Mouse (Mus musculus) liver, embryonic 14.5 days (tissue): ENCODE measurements around the gene Bloc1s5. TPM values are rescaled to one million over a fixed set of nuclear protein-coding genes. Genes with fewer than 3 reads are reported as not detected.
"Not testable (repeated sequence)": the region's sequence is repeated elsewhere in the genome, so short reads cannot be mapped to it uniquely, and the experiment has no call there.

Experiments used
- ATAC-seq: fragments of 200-750 bp; cut with Nextera tagmentation; 2 replicates; pipeline ENCODE4 v1.8.0; 2017; ENCODE audit warnings: moderate number of reproducible peaks, mild to moderate bottlenecking, moderate library complexity; ENCODE audit not compliant: insufficient read depth
- DNase-seq, 3 experiments: peaks; one replicate each; pipeline ENCODE4 v3.0.0-alpha.2; 2012 to 2013; ENCODE audit warnings: low read depth in 3 of 3, low spot score in 3 of 3
- H3K27ac ChIP-seq: fragments of 300-500 bp; sonication (generic); 2 replicates; pipeline ENCODE4 v1.5.1; 2014; ENCODE audit warnings: moderate library complexity, mild to moderate bottlenecking, control low read depth, inconsistent platforms
- H3K27me3 ChIP-seq: fragments of 300-500 bp; sonication (generic); 2 replicates; pipeline ENCODE4 v1.6.1; 2014; ENCODE audit warnings: mild to moderate bottlenecking, low read length, moderate library complexity; ENCODE audit not compliant: control insufficient read depth, insufficient read depth
- H3K36me3 ChIP-seq: fragments of 300-500 bp; sonication (generic); replicated peaks from 2 replicates; pipeline ENCODE4 v1.6.1; 2014; ENCODE audit warnings: low read depth; ENCODE audit not compliant: control insufficient read depth, insufficient read depth
- H3K4me1 ChIP-seq, 2 experiments: fragments of 200-500 bp in 1 of 2; fragments of 300-500 bp in 1 of 2; sonication (generic) in 1 of 2; replicated peaks; 2 replicates each; pipeline ENCODE4 v1.6.1; 2012 to 2014; ENCODE audit warnings: antibody characterized with exemption in 1 of 2, inconsistent platforms in 1 of 2, low read length in 1 of 2; ENCODE audit not compliant: control insufficient read depth in 2 of 2, insufficient read depth in 2 of 2
- H3K4me2 ChIP-seq: fragments of 300-500 bp; sonication (generic); 2 replicates; pipeline ENCODE4 v1.6.1; 2014; ENCODE audit warnings: low read depth, mild to moderate bottlenecking, control low read depth, moderate library complexity
- H3K4me3 ChIP-seq, 2 experiments: fragments of 200-500 bp in 1 of 2; fragments of 300-500 bp in 1 of 2; sonication (generic) in 1 of 2; 2 replicates each; pipeline ENCODE4 v1.5.1; 2012 to 2014; ENCODE audit warnings: low read depth in 2 of 2, low read length in 2 of 2, mild to moderate bottlenecking in 2 of 2, control low read depth in 1 of 2, inconsistent platforms in 1 of 2, moderate library complexity in 1 of 2; ENCODE audit not compliant: insufficient read depth in 1 of 2
- H3K9ac ChIP-seq: fragments of 300-500 bp; sonication (generic); replicated peaks from 2 replicates; pipeline ENCODE4 v1.6.1; 2014; ENCODE audit warnings: mild to moderate bottlenecking, control low read depth, moderate library complexity
- H3K9me3 ChIP-seq: fragments of 300-500 bp; sonication (generic); 2 replicates; pipeline ENCODE4 v1.6.1; 2016; ENCODE audit warnings: low read length, mixed read lengths; ENCODE audit not compliant: control insufficient read depth
- CTCF ChIP-seq: IDR thresholded peaks from 2 replicates; pipeline ENCODE4 v1.5.1; 2016; ENCODE audit warnings: antibody characterized with exemption, low read depth, control low read depth
- EP300 ChIP-seq: IDR thresholded peaks from 2 replicates; pipeline ENCODE4 v1.6.1; 2016; ENCODE audit warnings: antibody characterized with exemption, low read depth
- WGBS: fragments of 180-500 bp; shearing (Covaris S2); extraction: QIAGEN DNeasy Blood & Tissue Kit; methylation state at CpG from one replicate; pipeline ENCODE4 v1.1.7; 2014; ENCODE audit not compliant: insufficient replicate concordance; 5-methylcytosine and 5-hydroxymethylcytosine counted together
- polyA plus RNA-seq, 2 experiments: library from polyadenylated mRNA; depleted of rRNA in 1 of 2; stranded (reverse) in 1 of 2; unstranded in 1 of 2; fragments of >200 nt; fragmentation: Nextera tagmentation in 1 of 2; extraction: Ambion mirVana in 1 of 2; gene quantifications; 2 replicates each; pipeline versions ENCODE4 v1.2.1 to v1.2.3; 2012 to 2014

Gene Bloc1s5
- polyA plus RNA-seq, 2 experiments: 3.6 to 10.4 TPM

- Histone ChIP-seq H3K9me3 (no peaks in the 10 kb centered on the region), H3K4me1 (peaks cover 0 to 5% of the 10 kb centered on the region in 2 experiments; a peak in 2 of 4 replicates), H3K36me3 (no peaks in the 10 kb centered on the region; the same call in 1 of the 2 replicates), H3K4me3 (no peak overlapping the region), H3K4me2 (no peak overlapping the region), H3K27me3 (no peaks in the 10 kb centered on the region), H3K27ac (no peak overlapping the region), H3K9ac (no peak overlapping the region)
- 72% methylated on average over 5 of the region's 5 CpGs for WGBS
- TF ChIP-seq EP300: no peak
- TF ChIP-seq CTCF: no peak
- DNase-seq (no peak), ATAC-seq (0 out of 2 replicates have a peak, but pooled peaks have one; percentile 47)
These were observed 11.6 kb downstream of the Bloc1s5 start for GRCm38 (mm10) chr13:38623296-38623695.

- H3K4me3 ChIP-seq, H3K36me3 ChIP-seq, ATAC-seq, DNase-seq, H3K27ac ChIP-seq, H3K27me3 ChIP-seq, H3K9me3 ChIP-seq, H3K9ac ChIP-seq, H3K4me2 ChIP-seq: not testable (repeated sequence)
- 73% methylated on average over 4 of the region's 4 CpGs for whole genome bisulfite sequencing
- H3K4me1 ChIP-seq: peaks cover 28 to 33% of the 10 kb centered on the region in 2 experiments
These were observed 16.8 kb downstream of the Bloc1s5 start for GRCm38 (mm10) chr13:38618001-38618630.

GRCm38 (mm10) chr13:38616887-38617286 lies 18.0 kb downstream of the Bloc1s5 start:
- Histone ChIP-seq H3K4me2 (no peak overlapping the region), H3K4me1 (peaks cover 28 to 33% of the 10 kb centered on the region in 2 experiments), H3K36me3 (peaks cover 6% of the 10 kb centered on the region), H3K4me3 (no peak overlapping the region), H3K27ac (no peak overlapping the region), H3K9ac (no peak overlapping the region), H3K27me3 (no peaks in the 10 kb centered on the region), H3K9me3 (peaks cover 2% of the 10 kb centered on the region; the same call in 1 of the 2 replicates)
- TF ChIP-seq EP300 (no peak), CTCF (no peak)
- WGBS: 58% methylated on average over 4 of the region's 4 CpGs
- ATAC-seq (no peak), DNase-seq (no peak)

GRCm38 (mm10) chr13:38615656-38616055 lies 19.3 kb downstream of the Bloc1s5 start:
- peak; percentile 69 for ATAC-seq
- H3K27ac ChIP-seq: no peak overlapping the region; the same call in 1 of the 2 replicates

GRCm38 (mm10) chr13:38614298-38614697 lies 20.6 kb downstream of the Bloc1s5 start:
- peaks cover 28 to 33% of the 10 kb centered on the region in 2 experiments for H3K4me1 ChIP-seq
- peaks cover 2% of the 10 kb centered on the region; the same call in 1 of the 2 replicates for H3K9me3 ChIP-seq
- H3K4me3 ChIP-seq: no peak overlapping the region
- H3K27ac ChIP-seq: peak overlapping the region; percentile 33; the same call in 1 of the 2 replicates
- peaks cover 6% of the 10 kb centered on the region for H3K36me3 ChIP-seq
- H3K9ac ChIP-seq: peak overlapping the region; percentile 27; the same call in 1 of the 2 replicates
- no peak for TF ChIP-seq EP300
- no peak for TF ChIP-seq CTCF
- H3K4me2 ChIP-seq: peak overlapping the region; percentile 39; the same call in 1 of the 2 replicates
- ATAC-seq (no peak), DNase-seq (no peak)
- WGBS: 20% methylated on average over 5 of the region's 5 CpGs
- no peaks in the 10 kb centered on the region for H3K27me3 ChIP-seq

More at GRCm38 (mm10) chr13:38615656-38616055, 19.3 kb downstream of the Bloc1s5 start:
- Histone ChIP-seq H3K4me3 (no peak overlapping the region), H3K9ac (no peak overlapping the region; the same call in 1 of the 2 replicates), H3K4me2 (no peak overlapping the region), H3K27me3 (no peaks in the 10 kb centered on the region), H3K9me3 (peaks cover 2% of the 10 kb centered on the region; the same call in 1 of the 2 replicates), H3K36me3 (peaks cover 6% of the 10 kb centered on the region), H3K4me1 (peaks cover 28 to 33% of the 10 kb centered on the region in 2 experiments)
- no peak for DNase-seq
- WGBS: 9% methylated on average over 5 of the region's 5 CpGs
- TF ChIP-seq CTCF (no peak), EP300 (peak; percentile 78)
